Mouse (Mus musculus) kidney, adult 8-10 months (tissue): Measurements from ENCODE around the gene Meltf.

Experiments used
- DNase-seq, 2 experiments: peaks; one replicate each; pipeline ENCODE4 v3.0.0; 2022

The Meltf gene

DNA sequence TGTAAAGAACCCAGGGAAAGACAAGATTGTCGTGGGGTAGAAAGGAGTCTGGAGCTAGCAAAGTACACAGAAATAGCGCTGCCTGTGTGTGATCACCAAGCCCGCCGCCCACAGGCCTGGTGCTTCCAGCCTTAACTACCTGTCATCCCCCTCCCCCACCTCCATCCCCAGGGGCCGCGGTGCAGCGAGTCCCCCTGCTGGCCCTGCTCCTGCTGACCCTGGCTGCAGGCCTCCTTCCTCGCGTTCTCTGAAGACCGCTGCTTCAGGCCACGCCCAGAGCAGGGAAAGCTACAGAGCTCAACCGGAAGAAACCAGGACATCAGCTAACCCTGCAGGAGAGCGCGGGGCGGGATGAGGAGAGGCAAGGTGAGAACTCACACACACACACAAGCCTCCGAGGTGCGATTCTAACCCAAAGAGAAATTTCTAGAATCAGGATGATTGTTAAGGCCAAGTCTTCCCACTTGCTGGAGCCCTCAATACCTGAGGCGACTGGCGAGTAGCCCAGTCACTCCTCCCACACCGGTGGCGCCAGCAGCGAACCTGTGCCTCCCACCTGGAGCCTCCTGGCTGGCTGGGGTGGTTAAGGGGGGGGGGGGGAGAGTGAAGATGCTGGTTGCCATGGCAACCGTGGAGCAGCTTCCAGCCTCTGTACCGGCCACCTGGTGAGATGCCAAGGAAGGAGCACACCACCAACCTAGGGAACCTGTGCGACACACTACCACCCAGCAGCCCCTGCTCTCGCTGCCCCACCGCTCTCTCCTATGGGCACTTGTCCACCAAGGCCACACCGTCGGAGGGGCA, 18.6 kb downstream of the Meltf start:
- DNase-seq, result peak in 1 of 2 experiments; percentile 11

DNA sequence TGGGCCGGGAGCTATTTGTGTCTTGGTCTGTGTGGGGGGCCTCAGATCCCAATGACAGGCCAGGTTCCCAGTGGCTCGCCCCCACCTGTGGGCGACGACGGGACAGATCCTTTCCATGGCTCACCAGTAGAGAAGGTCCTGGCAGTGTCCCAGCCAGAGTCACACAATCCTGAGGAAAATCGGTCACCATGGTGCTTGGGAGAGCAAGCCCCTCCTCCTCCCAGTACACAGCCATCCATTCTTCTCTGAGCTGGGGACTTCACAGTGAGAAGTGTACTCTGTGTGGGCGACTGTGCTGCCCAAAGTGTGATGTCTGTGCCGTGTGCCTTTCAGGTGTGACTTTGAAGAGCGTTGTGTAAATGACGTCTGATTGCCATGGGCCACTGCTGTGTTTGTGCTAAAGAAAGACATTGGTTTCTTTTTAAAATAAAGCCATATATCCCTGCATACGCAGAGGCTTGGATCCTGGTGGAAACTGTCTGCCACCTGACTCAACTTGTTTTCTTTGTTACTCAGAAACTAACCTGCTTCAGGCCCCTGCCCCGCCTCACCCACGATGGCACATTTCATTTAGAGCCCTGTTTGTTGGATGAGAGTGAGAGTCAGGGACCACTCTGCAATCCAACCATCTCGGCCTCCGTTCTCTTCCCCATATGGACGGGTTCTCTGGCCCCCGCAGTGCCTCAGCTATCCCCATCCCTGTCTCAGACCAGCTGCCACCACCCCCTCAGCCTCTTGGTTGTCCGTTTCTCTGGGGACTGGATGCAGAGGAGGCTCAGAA, 20.1 kb downstream of the Meltf start:
- DNase-seq, result no peak

DNA sequence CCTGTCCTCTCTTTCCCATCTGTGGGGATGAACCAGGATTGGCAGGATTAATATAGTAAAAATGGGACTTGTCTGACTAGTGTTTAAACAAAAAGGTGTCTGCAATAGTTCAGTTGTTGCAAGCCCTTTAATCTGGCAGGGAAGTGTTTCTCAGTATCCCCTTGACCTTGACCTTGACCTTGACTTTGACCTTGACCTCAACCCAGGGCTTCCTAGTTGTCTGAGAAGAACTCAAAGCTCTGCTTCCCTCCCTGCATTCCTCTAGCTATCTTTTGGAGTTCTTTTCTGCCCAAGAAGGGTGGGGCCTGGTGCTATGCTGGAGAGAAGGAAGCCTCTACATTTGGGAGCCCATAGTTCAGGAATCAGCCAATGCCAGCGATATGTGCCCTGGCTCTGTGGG, 23.3 kb downstream of the Meltf start:
- DNase-seq, result no peak

DNA sequence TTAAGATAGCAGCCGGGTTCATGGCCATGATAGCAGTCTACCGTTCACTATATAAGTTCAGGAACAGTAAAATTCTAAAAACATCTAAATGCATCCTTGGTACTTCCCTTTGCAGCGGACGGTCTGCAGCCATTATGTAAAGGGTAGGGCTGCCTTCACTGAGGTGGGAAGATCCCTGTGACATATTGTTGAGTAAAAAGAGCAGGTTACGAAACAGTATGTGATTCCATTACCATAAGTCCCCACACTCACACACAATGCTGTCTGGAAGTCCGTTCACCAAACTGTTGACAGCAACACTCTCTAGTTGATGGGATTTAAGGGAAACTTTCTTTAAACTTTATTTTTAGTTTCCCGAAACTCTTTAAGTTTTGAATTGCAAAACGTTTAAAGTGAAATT, 24.6 kb downstream of the Meltf start:
- DNase-seq, result no peak

DNA sequence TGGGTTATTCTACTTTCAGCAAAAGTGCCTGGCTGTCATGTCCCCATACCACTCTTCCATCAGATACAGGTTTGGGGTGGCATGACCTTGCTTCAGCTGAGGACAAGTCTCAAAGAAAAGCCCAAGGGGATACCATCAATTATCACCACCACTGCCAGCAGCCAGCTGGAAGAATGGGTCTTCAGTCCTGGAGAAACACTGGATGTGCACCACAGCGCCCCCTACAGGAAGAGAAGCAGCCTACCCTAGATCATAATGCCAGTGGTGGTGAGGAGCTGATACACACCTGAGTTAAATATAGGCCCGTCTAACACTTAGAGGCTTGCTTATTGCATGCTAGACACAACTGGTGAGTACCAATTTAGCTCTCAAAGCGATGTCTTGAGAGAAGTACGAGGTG, 26.7 kb downstream of the Meltf start:
- DNase-seq, result no peak

DNA sequence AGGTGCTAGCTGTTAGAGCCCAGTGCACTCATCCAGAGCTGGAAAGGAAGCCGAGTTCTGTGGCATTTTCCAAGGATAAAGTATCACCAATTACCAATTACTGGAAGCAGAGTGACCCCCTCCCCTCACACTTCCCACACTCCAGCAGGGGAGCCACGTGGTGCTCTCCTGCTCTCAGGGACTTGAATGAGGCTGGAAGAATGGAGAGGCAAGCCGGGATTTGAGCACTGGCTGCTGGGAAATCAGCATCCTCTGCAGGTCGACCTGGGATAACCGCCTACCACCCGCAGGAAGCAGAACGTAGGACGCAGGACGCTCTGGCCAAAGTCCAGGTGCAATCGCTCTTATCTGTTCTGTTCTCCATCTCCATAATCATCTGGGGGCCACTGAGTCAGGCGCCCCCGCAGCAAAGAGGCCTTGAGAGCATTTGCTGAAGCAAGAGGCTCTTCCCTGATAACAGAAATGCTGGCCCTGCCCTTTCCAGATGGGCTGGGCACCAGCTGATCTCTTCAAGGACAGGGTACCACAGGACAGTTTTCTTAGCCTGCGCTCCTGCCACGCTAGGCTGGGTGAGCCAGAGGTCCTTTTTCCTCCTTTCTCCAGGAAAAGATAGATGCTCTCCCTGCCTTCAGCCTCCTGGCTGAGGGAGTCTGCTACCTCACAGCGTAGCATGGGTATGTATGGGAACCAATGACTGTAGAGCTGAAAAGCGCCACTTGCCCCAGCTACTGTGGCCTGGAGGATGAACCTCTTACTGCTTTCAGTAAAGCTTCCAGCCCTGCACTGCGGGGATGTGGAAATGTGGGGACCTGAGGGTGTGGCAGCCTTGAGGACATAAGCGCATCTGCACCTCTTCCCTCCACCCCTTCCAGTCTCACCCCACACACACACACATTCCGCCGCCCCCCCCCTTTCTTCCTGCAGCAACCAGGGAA, 27.5 kb downstream of the Meltf start:
- no peak for DNase-seq

DNA sequence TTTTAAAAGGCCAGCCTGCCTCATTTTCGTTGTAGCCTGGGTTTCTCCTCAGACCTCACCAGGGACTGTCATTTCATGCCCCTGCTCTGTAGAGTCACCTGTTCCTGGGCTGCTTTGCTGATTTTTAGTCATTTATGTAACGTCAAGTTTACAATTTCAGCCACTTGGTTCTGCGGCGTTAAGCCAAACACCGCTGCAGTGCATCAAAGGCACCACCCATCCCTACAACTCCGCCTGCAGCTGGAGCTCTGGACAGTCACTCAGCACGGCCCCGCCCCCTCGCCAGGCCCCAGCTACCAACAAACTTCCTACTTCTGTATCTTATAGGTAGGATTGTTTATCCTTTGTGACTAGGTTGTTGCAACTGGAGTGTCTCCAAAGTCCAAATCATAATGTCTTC, 28.3 kb downstream of the Meltf start:
- DNase-seq, result no peak

DNA sequence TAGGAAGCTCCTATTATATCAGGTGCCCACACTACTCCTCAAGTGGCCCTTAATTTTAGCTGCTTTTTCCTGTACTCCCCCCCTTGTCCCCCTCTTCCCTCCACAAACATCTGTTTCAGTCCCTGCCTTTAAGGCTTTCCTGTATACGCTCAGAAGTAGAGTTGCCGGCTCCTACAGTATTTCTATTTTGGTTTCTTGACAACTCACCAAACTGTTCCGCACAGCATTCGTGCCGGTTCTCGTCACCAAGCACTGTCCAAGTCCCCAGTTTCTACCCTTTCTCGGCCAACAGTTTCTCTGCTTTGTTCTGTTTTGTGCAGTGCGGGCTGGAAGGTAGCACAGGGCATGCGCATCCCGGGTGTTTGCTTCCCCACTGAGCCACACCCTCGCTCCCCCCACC, 30.3 kb downstream of the Meltf start:
- DNase-seq, result no peak

DNA sequence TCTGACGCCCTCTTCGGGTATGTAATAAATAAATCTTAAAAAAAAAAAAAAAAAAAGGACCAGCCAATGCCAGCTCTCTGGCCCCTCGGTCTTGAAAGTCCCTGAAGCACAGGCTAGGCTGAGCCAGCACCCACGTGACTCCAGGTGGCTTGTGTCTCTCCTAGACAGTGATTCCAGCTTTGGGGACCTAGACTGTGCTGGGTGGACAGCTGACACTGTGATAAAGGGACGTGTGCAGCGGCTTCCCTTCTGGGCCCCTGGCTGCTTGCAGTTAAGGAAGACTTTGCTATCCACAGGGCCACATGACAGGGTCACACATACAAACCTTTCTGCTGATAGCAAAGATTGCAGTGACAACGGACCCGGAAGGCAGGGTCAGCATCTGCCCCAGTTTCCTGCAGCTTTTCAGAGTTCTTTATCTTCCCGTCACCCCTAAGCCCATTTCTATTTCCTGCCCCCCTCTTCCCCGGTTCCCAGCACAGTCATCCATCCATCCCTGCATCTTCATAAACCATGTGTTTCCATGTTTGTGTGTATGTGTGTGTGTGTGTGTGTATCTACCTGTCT, 31.8 kb downstream of the Meltf start:
- no peak for DNase-seq

DNA sequence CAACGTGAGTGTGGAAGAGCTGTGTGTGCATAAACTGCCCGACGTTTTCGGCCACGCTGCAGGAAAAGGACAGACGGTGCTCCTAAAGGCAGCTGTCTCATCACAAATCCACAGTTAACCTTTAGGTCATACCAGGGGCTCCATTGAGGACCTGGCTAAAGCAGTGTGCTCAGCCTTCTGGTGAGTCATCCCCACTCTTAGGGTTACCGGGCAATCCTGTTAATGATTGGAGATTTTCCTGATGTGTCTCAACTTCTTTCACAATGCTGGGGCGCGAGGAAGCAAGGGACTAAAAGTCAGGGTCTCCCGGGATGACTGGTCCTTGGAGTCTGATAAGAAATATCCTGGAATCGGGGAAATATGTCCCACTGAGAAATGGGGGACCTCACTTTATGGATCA, 39.2 kb downstream of the Meltf start:
- DNase-seq, result peak; percentile 26 to 40

DNA sequence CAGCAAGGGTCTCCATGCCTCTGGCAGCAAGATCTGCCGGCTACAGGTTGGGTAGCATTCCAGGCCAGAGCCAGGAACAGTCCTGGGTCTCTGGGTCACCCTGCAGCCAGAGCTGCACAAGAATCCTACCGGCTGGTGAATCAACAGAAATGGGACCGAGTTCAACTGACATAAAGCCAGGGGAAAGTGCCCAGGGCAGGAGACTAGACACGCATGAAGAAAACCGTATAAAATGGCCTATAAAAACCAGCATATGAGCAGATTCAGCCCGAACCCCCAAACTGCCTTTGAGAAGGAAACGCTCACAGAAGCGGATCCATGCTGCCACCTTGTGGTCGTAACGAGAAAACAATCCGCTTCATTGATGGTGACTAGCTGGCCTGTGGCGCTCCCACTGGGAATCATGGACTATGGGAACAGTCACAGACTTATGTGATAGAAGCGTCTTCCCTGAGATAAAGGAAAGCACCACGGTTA, 39.7 kb downstream of the Meltf start:
- peak; percentile 63 to 81 for DNase-seq

DNA sequence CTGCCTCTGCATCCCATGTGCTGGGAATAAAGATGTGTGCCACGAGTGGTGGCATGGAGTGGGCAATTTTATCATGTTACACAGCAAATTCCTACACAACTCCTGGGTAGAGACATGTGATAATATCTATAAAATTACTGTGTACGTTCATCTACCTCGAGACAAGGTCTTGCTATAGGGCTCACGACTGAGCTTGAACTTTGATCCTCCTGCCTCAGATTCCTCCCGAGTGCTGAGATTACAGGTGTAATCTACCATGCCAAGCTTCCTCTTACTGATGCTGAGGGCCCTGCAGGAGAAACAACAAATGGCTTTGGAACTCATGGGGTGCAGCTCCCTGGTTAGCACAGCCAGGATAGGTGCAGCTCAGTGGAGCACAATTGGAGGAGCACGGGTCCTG, 45.8 kb downstream of the Meltf start:
- DNase-seq, result no peak

DNA sequence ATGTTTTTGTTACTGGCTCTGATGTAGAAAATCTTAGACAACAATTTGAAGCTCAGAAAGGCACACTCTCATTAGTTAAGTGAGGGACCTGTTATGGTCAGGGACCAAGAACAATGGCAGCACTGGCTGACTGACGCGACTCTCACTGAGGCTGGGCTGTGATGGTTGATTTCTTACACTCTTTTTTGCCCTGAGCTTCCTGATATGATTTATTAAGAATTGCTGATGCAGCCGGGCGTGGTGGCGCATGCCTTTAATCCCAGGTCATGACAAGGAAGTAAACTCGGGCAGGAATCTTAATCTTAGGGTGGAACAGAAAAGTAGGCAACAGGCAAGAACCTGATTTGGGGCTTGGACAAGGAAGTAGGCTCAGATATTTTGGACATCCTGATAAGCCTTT, 47.5 kb downstream of the Meltf start:
- no peak for DNase-seq

DNA sequence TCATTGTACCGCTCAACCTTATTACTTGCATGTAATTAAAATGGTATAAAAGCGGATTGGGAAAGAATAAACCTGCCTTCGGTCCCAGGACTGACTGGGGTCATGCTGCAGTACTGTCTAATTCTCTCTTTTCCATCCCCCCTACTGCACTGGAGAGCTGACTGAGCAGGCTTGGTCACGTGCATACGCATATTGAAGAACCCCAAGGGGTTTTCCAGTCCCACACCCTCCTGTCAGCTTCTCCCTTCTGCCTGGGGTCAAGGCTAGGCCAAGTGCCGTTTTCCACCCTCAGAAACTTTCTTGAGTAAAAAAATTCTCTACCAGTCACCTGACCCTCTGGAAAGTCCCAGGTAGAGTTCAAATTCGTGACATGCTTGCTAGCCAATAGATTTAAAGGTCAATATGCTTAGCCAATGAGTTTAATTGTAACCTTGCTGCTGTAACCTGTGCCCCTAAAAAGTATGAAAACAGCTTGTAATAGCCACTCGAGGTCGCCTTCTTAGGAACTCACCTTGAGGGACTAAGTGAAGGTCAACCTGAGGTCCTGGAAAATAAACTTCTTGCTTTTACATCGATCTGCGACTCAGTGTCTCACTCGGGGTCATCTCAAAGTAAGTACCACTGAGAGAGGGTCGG, 48.1 kb downstream of the Meltf start:
- DNase-seq, result no peak

DNA sequence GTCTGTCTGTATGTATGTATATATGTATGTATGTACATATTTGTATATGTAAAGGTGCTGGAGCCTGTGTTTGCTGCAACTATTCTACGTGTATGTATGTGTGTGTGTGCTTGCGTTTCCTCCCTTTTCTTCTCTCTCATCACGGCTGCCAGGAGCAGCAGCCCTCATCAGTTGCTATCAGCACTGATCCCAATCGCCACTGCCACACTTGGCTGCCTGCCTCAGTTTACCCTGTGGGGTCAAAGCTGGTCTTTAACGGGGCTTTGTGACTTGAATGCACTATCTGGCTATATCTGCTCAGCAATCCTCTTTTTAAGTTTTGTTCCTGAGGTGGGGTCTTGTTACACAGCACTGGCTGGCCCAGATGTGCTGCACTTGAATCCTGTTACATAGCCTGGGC, 48.8 kb downstream of the Meltf start:
- no peak for DNase-seq

DNA sequence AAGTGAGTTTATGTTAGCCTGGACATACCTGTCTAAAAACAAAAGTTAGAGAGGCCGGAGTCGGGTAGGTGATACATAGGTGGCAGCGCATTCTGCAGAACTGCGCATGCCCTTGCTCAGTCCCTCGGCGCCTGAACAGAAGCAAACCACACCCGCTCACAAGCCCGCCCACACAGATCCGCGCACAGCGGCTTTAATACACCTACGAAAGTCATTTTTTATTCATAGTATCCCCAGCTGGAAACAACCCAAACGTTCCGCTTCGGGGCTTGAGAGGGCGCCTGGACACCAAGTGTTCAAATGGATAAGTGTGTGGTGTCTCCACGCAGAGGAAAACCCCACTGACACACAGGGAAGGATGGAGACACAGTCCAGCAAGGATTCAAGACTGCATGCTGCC, 52.7 kb downstream of the Meltf start:
- DNase-seq, result no peak

DNA sequence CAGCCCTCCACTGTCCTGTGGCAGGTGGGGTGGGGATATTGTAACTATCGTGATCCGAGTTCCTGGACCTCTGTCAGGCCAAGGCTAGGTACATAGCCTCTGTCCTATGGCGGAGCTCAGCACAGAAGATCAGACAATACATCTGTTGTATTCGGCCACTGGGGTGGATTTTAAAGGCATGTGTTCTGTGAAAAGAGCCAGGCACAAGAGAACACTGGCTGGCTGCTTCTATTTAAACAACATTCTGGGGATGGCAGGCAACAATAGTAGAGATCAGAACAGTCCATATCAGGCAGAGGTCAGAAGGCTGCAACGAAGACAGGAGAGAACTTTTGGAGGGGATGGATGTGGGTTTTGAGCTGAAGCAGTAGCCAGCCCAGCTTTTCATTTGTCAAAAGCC, 53.6 kb downstream of the Meltf start:
- DNase-seq, result no peak

DNA sequence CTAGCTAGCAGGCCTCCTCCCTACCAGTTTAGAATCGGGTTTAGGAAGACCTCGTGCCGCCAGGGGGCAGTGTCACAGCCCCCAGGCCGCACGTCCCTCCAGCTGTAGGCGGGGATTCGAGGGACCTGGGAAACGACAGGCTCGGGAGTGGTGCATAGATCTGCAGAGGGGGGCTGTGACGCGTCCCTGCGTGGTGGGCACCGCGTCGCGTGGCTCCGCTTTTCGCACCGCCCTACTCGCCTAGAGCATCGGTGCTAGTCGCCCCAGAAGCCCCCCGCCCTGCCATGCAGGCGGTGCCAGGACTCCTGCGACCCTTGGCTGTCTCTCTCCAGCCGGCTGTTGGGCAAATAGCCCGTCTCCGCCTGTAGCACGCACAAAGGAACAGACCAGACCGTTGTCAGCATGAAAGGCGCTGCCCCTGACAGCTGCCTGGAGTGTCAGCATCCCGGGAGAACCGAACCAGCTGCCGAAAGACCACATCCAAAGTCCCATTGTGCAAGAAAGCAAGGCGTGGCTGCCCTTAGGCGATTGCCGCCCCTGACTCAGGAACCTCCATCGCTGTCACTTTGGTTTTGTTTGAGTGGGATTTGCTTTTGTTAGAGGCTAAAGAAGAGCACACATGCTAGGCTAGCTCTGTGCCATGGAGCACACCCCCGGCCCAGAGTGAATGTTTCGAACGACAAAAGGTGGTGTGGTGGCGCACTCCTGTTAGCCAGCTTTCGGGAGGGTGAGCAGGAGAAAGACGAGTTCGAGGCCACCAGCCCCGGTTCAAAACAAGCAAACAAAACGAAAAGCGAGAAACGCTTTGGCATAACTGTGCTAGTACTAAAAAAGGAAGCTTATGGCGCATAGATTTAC, 54.5 kb downstream of the Meltf start:
- DNase-seq, result peak; percentile 71 to 77

DNA sequence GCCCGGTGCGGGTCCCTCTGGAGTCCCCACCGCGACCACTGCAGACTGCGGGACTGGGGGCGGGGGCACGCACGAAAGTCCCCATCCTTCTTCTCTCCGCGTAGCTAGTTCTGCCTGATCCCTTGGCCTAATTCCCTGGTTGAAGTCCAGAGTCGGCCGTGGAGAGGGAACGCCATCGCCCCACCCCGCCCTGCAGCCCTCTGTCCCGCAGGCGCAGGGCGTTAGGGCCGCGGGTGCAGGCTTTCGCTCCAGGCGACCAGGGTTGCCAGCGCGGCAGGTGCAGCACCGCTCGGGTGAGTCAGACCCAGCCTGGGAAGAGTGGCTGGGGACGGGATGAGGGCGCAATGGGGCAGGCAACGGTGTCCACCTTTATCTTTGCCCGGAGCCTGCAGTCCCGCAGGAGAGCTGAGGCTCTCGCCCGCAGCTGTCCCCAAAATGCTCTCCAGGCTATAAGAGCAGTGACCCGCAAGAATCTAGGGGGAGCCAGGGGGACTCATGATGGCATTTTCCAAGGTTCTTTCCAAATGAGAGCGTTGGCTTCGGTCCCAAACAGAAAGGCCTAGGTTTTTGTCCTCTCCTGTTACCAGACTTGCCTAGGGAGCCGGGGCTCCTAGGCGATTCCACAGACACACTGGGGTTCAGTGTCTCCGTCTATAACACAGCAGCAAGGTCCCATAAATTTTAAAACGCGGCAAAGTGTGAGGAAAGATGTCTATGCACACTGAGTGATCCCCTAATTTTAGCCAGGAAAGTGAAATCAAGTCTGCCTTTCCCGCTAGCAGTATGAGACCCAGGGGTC, 55.3 kb downstream of the Meltf start, which contains the start of gene Pigz:
Gene Pigz, plus strand, starts transcription at position 101 of the 799 bp plus-strand sequence.
- peak in 1 of 2 experiments; percentile 38 for DNase-seq

DNA sequence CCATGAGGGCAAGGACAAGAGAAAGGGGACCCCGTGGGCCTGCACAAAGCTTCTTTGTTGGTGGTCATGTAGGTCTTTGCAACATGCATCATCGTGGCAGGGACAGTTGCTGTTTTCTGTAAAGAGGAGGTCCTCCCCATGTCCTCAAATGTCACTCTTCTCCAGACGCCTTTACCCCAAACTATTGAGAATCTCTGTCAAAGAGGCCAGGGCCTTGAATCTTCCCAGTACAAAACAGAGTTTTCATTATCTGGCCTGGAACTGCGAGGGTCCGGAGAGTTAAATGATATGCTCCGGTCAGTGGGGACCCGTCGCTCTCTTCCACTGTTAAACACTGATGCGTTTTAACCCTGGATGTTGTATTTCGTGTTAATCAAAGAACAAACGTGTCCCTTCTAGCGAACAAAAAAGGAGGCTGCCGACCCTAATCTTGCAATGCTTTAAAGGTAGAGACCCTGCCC, 56.0 kb downstream of the Meltf start:
- DNase-seq, result no peak
